Mouse (Mus musculus) urinary bladder, postnatal 4 days (tissue): ENCODE results near the gene Nrg3.

ENCODE experiments used
- DNase-seq, 2 experiments: peaks; one replicate each; pipeline ENCODE4 v3.0.0; 2021 to 2022; ENCODE audit warnings: low spot score in 2 of 2

Nrg3 gene

GRCm38 (mm10) chr14:39472790-39473761, at the start of gene Nrg3:
TSS of gene Nrg3 (minus strand) at chr14:39473088.
- DNase-seq, result peak in 1 of 2 experiments; percentile 60

- DNase-seq, result no peak
These were observed 36.1 kb upstream of the Nrg3 start for GRCm38 (mm10) chr14:39508956-39509355.

GRCm38 (mm10) chr14:39473771-39474211, 903 bp upstream of the Nrg3 start:
- no peak for DNase-seq

- DNase-seq, result peak in 1 of 2 experiments; percentile 58
These were observed 639 bp downstream of the Nrg3 start for GRCm38 (mm10) chr14:39472146-39472751.

GRCm38 (mm10) chr14:39471236-39471981, 1.5 kb downstream of the Nrg3 start:
- no peak for DNase-seq

GRCm38 (mm10) chr14:39445501-39445900, 27.4 kb downstream of the Nrg3 start:
- no peak for DNase-seq

- no peak for DNase-seq
These were observed 44.4 kb downstream of the Nrg3 start for GRCm38 (mm10) chr14:39428503-39428902.

GRCm38 (mm10) chr14:39421874-39422273, 51.0 kb downstream of the Nrg3 start:
- no peak for DNase-seq

- no peak for DNase-seq
These were observed 59.6 kb downstream of the Nrg3 start for GRCm38 (mm10) chr14:39413270-39413669.

GRCm38 (mm10) chr14:39386845-39387244, 86.0 kb downstream of the Nrg3 start:
- DNase-seq, result no peak

- DNase-seq, result no peak
These were observed 91.6 kb downstream of the Nrg3 start for GRCm38 (mm10) chr14:39381321-39381720.

- no peak for DNase-seq
These were observed 99.7 kb downstream of the Nrg3 start for GRCm38 (mm10) chr14:39373220-39373619.

GRCm38 (mm10) chr14:39356251-39356650, 116.6 kb downstream of the Nrg3 start:
- no peak for DNase-seq

GRCm38 (mm10) chr14:39351979-39352737, 120.7 kb downstream of the Nrg3 start:
- no peak for DNase-seq

- DNase-seq, result no peak
These were observed 155.3 kb downstream of the Nrg3 start for GRCm38 (mm10) chr14:39317424-39318110.

- no peak for DNase-seq
These were observed 158.8 kb downstream of the Nrg3 start for GRCm38 (mm10) chr14:39314111-39314510.

- no peak for DNase-seq
These were observed 207.8 kb downstream of the Nrg3 start for GRCm38 (mm10) chr14:39265121-39265520.

GRCm38 (mm10) chr14:39264422-39264821, 208.5 kb downstream of the Nrg3 start:
- DNase-seq, result no peak

- DNase-seq, result no peak
These were observed 211.9 kb downstream of the Nrg3 start for GRCm38 (mm10) chr14:39261016-39261415.

GRCm38 (mm10) chr14:39255391-39255790, 217.5 kb downstream of the Nrg3 start:
- no peak for DNase-seq

- no peak for DNase-seq
These were observed 232.6 kb downstream of the Nrg3 start for GRCm38 (mm10) chr14:39240267-39240666.
